Mouse (Mus musculus) ovary, adult 18-20 months (tissue): ENCODE data around the gene Sgsm2.
A peak's percentile ranks its signal among the peaks of the same experiment; 100 is the strongest.

Source experiments
- DNase-seq: peaks from one replicate; pipeline ENCODE4 v3.0.0; 2022; ENCODE audit warnings: low spot score, mixed read lengths

Gene Sgsm2

GRCm38 (mm10) chr11:74896901-74897677, at the start of gene Sgsm2:
Sgsm2 (minus strand) TSS chr11:74897060.
- peak; percentile 66 for DNase-seq

- DNase-seq: no peak
Measured at GRCm38 (mm10) chr11:74946348-74946747, 49.5 kb upstream of the Sgsm2 start.

GRCm38 (mm10) chr11:74930391-74930790, 33.5 kb upstream of the Sgsm2 start:
- no peak for DNase-seq

- no peak for DNase-seq
Measured at GRCm38 (mm10) chr11:74929111-74929510, 32.3 kb upstream of the Sgsm2 start.

- DNase-seq: no peak
Measured at GRCm38 (mm10) chr11:74927236-74927725, 30.4 kb upstream of the Sgsm2 start.

- no peak for DNase-seq
Measured at GRCm38 (mm10) chr11:74926388-74927005, 29.6 kb upstream of the Sgsm2 start.

GRCm38 (mm10) chr11:74925577-74926387, 28.9 kb upstream of the Sgsm2 start, which contains the start of the genes Smg6 and Srr:
Smg6 (plus strand) TSS chr11:74925823.
Srr (minus strand) TSS chr11:74925948.
- DNase-seq: peak; percentile 91

GRCm38 (mm10) chr11:74924149-74924548, 27.3 kb upstream of the Sgsm2 start:
- no peak for DNase-seq

- DNase-seq: no peak
Measured at GRCm38 (mm10) chr11:74919249-74919648, 22.4 kb upstream of the Sgsm2 start.

GRCm38 (mm10) chr11:74912492-74912891, 15.6 kb upstream of the Sgsm2 start:
- DNase-seq: no peak

GRCm38 (mm10) chr11:74909978-74910377, 13.1 kb upstream of the Sgsm2 start:
- no peak for DNase-seq

- no peak for DNase-seq
Measured at GRCm38 (mm10) chr11:74908618-74909399, 11.9 kb upstream of the Sgsm2 start.

GRCm38 (mm10) chr11:74907850-74908249, 11.0 kb upstream of the Sgsm2 start:
- no peak for DNase-seq

GRCm38 (mm10) chr11:74902416-74902815, 5.6 kb upstream of the Sgsm2 start:
- DNase-seq: no peak

- no peak for DNase-seq
Measured at GRCm38 (mm10) chr11:74901555-74901954, 4.7 kb upstream of the Sgsm2 start.

- no peak for DNase-seq
Measured at GRCm38 (mm10) chr11:74898517-74898827, 1.6 kb upstream of the Sgsm2 start.

GRCm38 (mm10) chr11:74897678-74898516, 1.0 kb upstream of the Sgsm2 start, which contains the start of gene Tsr1:
Tsr1 (plus strand) TSS chr11:74898071.
- DNase-seq: peak; percentile 87

- DNase-seq: peak; percentile 73
Measured at GRCm38 (mm10) chr11:74895980-74896900, 620 bp downstream of the Sgsm2 start.

GRCm38 (mm10) chr11:74894619-74895018, 2.2 kb downstream of the Sgsm2 start:
- no peak for DNase-seq

- DNase-seq: no peak
Measured at GRCm38 (mm10) chr11:74883098-74883497, 13.8 kb downstream of the Sgsm2 start.
